Mouse (Mus musculus) midbrain, embryonic 14.5 days (tissue): ENCODE results near the gene Ifnar1. TPM values are rescaled to one million over a fixed set of nuclear protein-coding genes. Genes with fewer than 3 reads are reported as not detected.

Experiments used
- ATAC-seq: fragments of 200-750 bp; cut with Nextera tagmentation; 2 replicates; pipeline ENCODE4 v1.8.0; 2017; ENCODE audit warnings: moderate number of reproducible peaks, moderate library complexity; ENCODE audit not compliant: low FRiP score, low TSS enrichment
- DNase-seq: peaks from one replicate; pipeline ENCODE4 v3.0.0-alpha.2; 2015
- H3K27ac ChIP-seq: fragments of 300-500 bp; sonication (generic); replicated peaks from 2 replicates; pipeline ENCODE4 v1.5.1; 2014; ENCODE audit warnings: mild to moderate bottlenecking, low read depth, low read length, moderate library complexity
- H3K27me3 ChIP-seq: fragments of 300-500 bp; sonication (generic); 2 replicates; pipeline ENCODE4 v1.6.1; 2014; ENCODE audit warnings: low read length, control low read depth, mixed read lengths; ENCODE audit not compliant: control insufficient read depth, insufficient read depth
- H3K36me3 ChIP-seq: fragments of 300-500 bp; sonication (generic); 2 replicates; pipeline ENCODE4 v1.6.1; 2014; ENCODE audit warnings: low read length, control low read depth; ENCODE audit not compliant: control insufficient read depth, insufficient read depth
- H3K4me1 ChIP-seq: fragments of 300-500 bp; sonication (generic); 2 replicates; pipeline ENCODE4 v1.6.1; 2014; ENCODE audit warnings: mild to moderate bottlenecking, antibody characterized with exemption, low read length, control low read depth; ENCODE audit not compliant: control insufficient read depth, insufficient read depth
- H3K4me2 ChIP-seq: fragments of 300-500 bp; sonication (generic); 2 replicates; pipeline ENCODE4 v1.6.1; 2014; ENCODE audit warnings: mild to moderate bottlenecking, low read length, moderate library complexity
- H3K4me3 ChIP-seq: fragments of 300-500 bp; sonication (generic); replicated peaks from 2 replicates; pipeline ENCODE4 v1.5.1; 2014; ENCODE audit warnings: low read depth, low read length
- H3K9ac ChIP-seq: fragments of 300-500 bp; sonication (generic); replicated peaks from 2 replicates; pipeline ENCODE4 v1.6.1; 2014; ENCODE audit warnings: mild to moderate bottlenecking, low read length, moderate library complexity
- H3K9me3 ChIP-seq: fragments of 300-500 bp; sonication (generic); 2 replicates; pipeline ENCODE4 v1.6.1; 2016; ENCODE audit warnings: low read length, control low read depth, mixed read lengths; ENCODE audit not compliant: control insufficient read depth
- WGBS: fragments of 180-500 bp; shearing (Covaris S2); extraction: QIAGEN DNeasy Blood & Tissue Kit; methylation state at CpG from one replicate; pipeline ENCODE4 v1.1.7; 2014; 5-methylcytosine and 5-hydroxymethylcytosine counted together
- polyA plus RNA-seq: library from polyadenylated mRNA; unstranded; fragments of >200 nt; fragmentation: Nextera tagmentation; extraction: Ambion mirVana; gene quantifications from 2 replicates; pipeline ENCODE4 v1.2.1, GENCODE M21; 2014

The Ifnar1 gene
- polyA plus RNA-seq, 1 experiment from 2014 or later: 56.1 TPM

DNA sequence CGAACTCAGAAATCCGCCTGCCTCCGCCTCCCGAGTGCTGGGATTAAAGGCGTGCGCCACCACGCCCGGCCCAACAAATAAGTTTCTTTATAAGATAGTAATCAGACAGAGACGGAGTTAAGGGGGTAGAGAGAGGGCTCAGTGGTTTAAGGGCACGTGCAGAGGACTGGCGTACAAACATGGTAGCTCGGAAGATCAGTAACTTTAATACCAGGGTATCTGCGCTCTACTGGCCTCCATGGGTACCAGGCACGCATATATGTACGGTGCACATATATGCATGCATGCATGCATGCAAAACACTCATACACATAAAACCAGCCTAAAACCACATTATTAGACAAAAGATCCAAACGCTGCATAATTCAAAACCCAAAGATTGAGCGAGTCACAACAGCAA, 651 bp upstream of the Ifnar1 start:
- Histone ChIP-seq H3K36me3 (peaks cover 2% of the 10 kb centered on the region), H3K4me2 (peak overlapping the region; percentile 78), H3K9ac (peak overlapping the region; percentile 96), H3K4me1 (peaks cover 13% of the 10 kb centered on the region), H3K27me3 (no peaks in the 10 kb centered on the region), H3K4me3 (peak overlapping the region; percentile 90), H3K9me3 (no peaks in the 10 kb centered on the region), H3K27ac (peak overlapping the region; percentile 95)
- ATAC-seq: peak; percentile 26; the same call in 1 of the 2 replicates
- no peak for DNase-seq
- WGBS: 50% methylated on average over 17 of the region's 17 CpGs

DNA sequence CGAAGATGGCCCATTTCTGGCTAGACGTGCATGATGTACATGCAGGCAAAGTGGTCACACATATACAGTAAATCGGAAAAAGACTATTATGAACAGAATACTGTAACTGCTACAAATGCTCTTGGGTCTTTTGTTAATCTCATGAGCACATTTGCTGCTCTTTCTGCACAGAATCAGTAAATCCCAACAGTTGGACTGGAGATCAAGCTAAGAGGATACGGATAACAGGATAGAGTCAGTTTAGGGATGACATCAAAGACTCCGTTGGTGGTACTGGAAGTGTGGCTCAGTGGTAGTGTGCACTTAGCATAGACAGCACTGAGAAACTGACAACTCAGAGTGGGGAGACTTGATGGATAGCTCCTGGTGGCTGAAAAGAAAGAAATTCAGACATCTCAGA, 803 bp downstream of the Ifnar1 start:
- H3K4me2 ChIP-seq: peak overlapping the region; percentile 78
- no peaks in the 10 kb centered on the region for H3K9me3 ChIP-seq
- WGBS: 21% methylated on average over 5 of the region's 5 CpGs
- peak overlapping the region; percentile 96 for H3K9ac ChIP-seq
- H3K36me3 ChIP-seq: peaks cover 17% of the 10 kb centered on the region
- ATAC-seq (no peak), DNase-seq (peak; percentile 40)
- no peaks in the 10 kb centered on the region for H3K27me3 ChIP-seq
- H3K4me3 ChIP-seq: peak overlapping the region; percentile 90
- peaks cover 13% of the 10 kb centered on the region for H3K4me1 ChIP-seq
- H3K27ac ChIP-seq: no peak overlapping the region; the same call in 1 of the 2 replicates

DNA sequence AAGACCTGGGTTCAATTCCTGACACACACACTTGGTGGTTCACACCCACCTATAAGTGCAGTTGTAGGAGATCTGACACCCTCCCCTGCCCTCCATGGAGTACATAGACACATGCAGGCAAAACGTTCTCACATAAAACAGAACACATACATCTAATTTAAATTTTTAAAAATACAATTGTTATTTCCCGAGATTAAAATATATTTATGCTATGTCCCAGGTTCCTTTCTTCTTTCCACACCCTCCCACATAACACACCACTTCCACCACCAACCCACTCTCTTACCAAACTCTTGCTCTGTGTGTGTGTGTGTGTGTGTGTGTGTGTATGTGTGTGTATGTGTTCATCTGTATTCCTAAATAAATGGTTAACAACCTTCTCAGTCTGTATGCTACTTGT, 3.0 kb downstream of the Ifnar1 start:
- 89% methylated on average over 2 of the region's 2 CpGs for WGBS
- no peaks in the 10 kb centered on the region for H3K9me3 ChIP-seq
- H3K36me3 ChIP-seq: peaks cover 35% of the 10 kb centered on the region
- DNase-seq (no peak), ATAC-seq (no peak)
- H3K9ac ChIP-seq: no peak overlapping the region
- no peak overlapping the region for H3K4me3 ChIP-seq
- no peak overlapping the region for H3K4me2 ChIP-seq
- H3K27me3 ChIP-seq: no peaks in the 10 kb centered on the region
- H3K4me1 ChIP-seq: peaks cover 13% of the 10 kb centered on the region
- no peak overlapping the region for H3K27ac ChIP-seq

DNA sequence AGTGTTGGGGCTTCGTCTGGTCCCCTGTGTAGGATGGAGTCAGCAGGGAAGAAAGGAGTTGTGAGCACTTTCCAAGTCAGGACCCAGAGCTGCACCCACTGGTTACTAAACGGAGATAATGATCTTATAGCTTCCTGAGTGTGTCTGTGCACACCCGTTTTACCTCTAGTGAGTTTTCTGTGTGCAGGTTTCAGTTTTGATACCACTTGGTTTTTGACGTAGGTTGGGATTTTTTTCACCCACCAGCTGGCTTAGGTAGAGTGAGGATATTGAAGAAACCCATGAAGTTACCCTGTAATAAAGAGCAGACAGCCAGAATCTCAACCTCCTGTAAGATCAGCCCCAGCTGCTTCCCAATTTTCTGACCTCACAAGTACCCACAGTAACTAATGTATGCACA, 5.9 kb downstream of the Ifnar1 start:
- H3K36me3 ChIP-seq: peaks cover 63% of the 10 kb centered on the region
- WGBS: 89% methylated on average over 4 of the region's 4 CpGs

DNA sequence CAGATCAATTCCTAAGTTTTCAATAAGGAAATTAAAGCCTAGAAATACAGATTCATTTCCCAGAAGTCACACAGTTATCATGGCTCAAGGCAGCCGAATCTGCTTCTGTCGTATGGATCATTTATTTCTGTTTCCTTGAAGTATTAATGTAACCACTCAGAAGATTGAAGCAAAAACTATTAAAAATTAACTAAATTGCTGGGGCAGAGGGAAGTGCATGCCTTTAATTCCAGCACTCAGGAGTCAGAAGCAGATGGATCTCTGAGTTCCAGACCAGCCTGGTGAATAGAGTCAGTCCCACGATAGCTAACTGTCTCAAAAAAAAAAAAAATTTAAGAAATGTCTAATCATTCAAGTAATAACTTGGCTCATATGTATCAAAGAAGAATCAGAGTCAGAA, 6.4 kb downstream of the Ifnar1 start:
- H3K27ac ChIP-seq: no peak overlapping the region
- H3K4me1 ChIP-seq: 0 out of 2 replicates have a peak, but pooled peaks cover 5% of the 10 kb centered on the region
- WGBS: 96% methylated on average over 3 of the region's 3 CpGs
- H3K9me3 ChIP-seq: no peaks in the 10 kb centered on the region
- H3K4me3 ChIP-seq: no peak overlapping the region
- H3K36me3 ChIP-seq: peaks cover 69% of the 10 kb centered on the region
- ATAC-seq (no peak), DNase-seq (no peak)
- H3K27me3 ChIP-seq: no peaks in the 10 kb centered on the region
- no peak overlapping the region for H3K9ac ChIP-seq
- no peak overlapping the region for H3K4me2 ChIP-seq

More for the DNA sequence above, 5.9 kb downstream of the Ifnar1 start:
- Histone ChIP-seq H3K4me2 (no peak overlapping the region), H3K4me3 (no peak overlapping the region), H3K4me1 (peaks cover 10% of the 10 kb centered on the region), H3K9ac (no peak overlapping the region), H3K27ac (no peak overlapping the region), H3K27me3 (no peaks in the 10 kb centered on the region), H3K9me3 (no peaks in the 10 kb centered on the region)
- ATAC-seq (no peak), DNase-seq (no peak)

DNA sequence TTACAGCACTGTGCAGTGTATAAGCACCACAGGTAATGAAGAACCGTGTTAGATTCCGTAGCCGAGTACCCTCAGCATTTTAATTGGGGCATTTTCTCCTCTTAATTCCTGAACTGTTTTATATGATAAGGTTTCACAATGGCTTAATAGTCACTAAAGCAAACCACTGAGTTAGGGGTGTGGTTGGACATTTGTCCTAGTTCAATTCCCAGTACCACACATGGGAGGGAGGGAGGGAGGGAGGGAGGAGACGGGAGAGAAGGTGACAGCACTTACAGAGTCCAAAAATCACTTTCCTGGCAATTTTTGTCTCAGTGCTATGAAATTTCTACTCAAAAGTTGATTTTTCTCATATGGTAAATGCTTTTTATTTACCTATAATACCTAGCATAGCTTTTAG, 10.5 kb downstream of the Ifnar1 start:
- Histone ChIP-seq H3K27ac (no peak overlapping the region), H3K9me3 (no peaks in the 10 kb centered on the region), H3K4me1 (no peaks in the 10 kb centered on the region), H3K9ac (no peak overlapping the region), H3K4me2 (no peak overlapping the region), H3K27me3 (no peaks in the 10 kb centered on the region), H3K4me3 (no peak overlapping the region), H3K36me3 (peaks cover 94% of the 10 kb centered on the region)
- 94% methylated on average over 4 of the region's 4 CpGs for WGBS
- no peak for ATAC-seq
- no peak for DNase-seq

DNA sequence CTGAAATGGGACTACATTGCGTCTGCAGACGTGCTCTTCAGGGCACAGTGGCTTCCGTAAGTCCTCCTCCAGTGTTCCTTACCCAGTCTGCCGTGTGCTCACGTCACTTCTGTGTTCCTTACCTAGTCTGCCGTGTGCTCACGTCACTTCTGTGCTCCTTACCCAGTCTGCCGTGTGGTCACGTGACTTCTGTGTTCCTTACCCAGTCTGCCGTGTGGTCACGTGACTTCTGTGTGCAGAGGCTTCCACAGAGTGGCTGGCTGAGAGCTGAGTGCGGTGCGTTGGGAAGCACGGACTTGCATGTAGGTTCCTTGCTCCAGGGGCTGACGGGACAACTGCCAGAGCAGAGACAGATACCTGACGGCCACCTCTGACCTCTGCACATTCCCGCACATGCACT, 11.2 kb downstream of the Ifnar1 start:
- peaks cover 93% of the 10 kb centered on the region for H3K36me3 ChIP-seq
- H3K4me2 ChIP-seq: no peak overlapping the region
- no peak overlapping the region for H3K9ac ChIP-seq
- H3K4me3 ChIP-seq: no peak overlapping the region
- H3K4me1 ChIP-seq: no peaks in the 10 kb centered on the region
- H3K9me3 ChIP-seq: no peaks in the 10 kb centered on the region
- WGBS: 96% methylated on average over 17 of the region's 17 CpGs
- ATAC-seq (no peak), DNase-seq (no peak)
- H3K27me3 ChIP-seq: no peaks in the 10 kb centered on the region
- no peak overlapping the region for H3K27ac ChIP-seq

DNA sequence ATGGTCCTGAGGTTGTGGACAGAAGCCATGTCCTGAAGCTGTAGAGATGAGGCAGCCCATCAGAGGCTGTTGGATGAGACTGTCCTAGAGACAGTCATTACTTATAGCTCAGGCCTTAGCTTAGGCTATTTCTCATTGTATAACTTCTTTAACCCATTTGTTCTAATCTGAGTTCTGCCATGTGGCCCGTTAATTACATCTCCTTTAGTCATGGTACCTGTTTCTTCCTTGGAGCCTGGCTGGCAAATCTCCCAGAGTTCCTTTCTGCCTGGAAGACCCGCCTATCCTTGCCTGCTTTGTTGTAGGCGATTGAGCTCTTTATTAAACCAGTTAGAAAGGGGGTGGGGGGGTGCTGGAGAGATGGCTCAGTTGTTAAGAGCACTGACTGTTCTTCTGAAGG, 11.7 kb downstream of the Ifnar1 start:
- Histone ChIP-seq H3K4me1 (no peaks in the 10 kb centered on the region), H3K27me3 (no peaks in the 10 kb centered on the region), H3K36me3 (peaks cover 93% of the 10 kb centered on the region), H3K9ac (no peak overlapping the region), H3K4me2 (no peak overlapping the region), H3K27ac (no peak overlapping the region), H3K9me3 (no peaks in the 10 kb centered on the region), H3K4me3 (no peak overlapping the region)
- WGBS: 87% methylated on average over 3 of the region's 3 CpGs
- ATAC-seq: no peak
- DNase-seq: no peak

DNA sequence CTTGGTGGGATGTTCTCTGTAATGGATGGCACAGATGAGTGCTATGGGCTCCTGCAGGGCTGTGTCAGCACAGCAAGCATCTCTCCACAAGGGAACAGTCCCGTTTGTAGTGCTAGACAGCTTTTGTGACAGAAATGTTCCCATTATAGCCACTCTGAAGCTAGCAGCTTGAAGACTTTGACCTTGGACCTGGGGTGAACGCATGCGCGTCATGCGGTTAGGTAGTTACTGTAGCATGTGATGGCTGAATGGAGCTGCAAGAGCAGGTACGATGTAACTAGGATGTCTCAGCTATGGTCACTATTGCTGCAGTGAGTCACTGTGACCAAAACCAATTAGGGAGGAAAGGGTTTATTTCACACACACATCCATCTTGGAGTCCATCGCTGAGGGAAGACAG, 13.0 kb downstream of the Ifnar1 start:
- Histone ChIP-seq H3K4me3 (no peak overlapping the region), H3K9ac (no peak overlapping the region), H3K4me2 (no peak overlapping the region), H3K9me3 (no peaks in the 10 kb centered on the region), H3K4me1 (no peaks in the 10 kb centered on the region), H3K36me3 (peaks cover 90% of the 10 kb centered on the region), H3K27ac (no peak overlapping the region), H3K27me3 (no peaks in the 10 kb centered on the region)
- 94% methylated on average over 7 of the region's 7 CpGs for WGBS
- ATAC-seq (no peak), DNase-seq (no peak)
